Mouse (Mus musculus) C2C12 (cell line): ENCODE measurements around the gene Ttll12. TPM values are rescaled to one million over a fixed set of nuclear protein-coding genes. Genes with fewer than 3 reads are reported as not detected.

Source experiments
- H3K27me3 ChIP-seq: one replicate; pipeline ENCODE4 v1.6.1; 2011; ENCODE audit not compliant: control insufficient read depth, insufficient read depth, insufficient read length
- H3K36me3 ChIP-seq: one replicate; pipeline ENCODE4 v1.6.1; 2011; ENCODE audit not compliant: control insufficient read depth, insufficient read depth
- H3K4me3 ChIP-seq: one replicate; pipeline ENCODE4 v1.5.1; 2011; ENCODE audit warnings: mild to moderate bottlenecking, control low read depth; ENCODE audit not compliant: poor library complexity, insufficient read depth, severe bottlenecking
- H3K79me2 ChIP-seq: one replicate; pipeline ENCODE4 v1.6.1; 2011; ENCODE audit not compliant: control insufficient read depth, insufficient read depth
- H3K79me3 ChIP-seq: one replicate; pipeline ENCODE4 v1.6.1; 2011; ENCODE audit warnings: low read depth, control low read depth
- H3ac ChIP-seq: one replicate; pipeline ENCODE3; 2011; ENCODE audit warnings: low read depth; ENCODE audit not compliant: control insufficient read depth, insufficient read length
- CEBPB ChIP-seq: IDR thresholded peaks from one replicate; pipeline ENCODE4 v1.6.1; 2011; ENCODE audit warnings: low read depth, mild to moderate bottlenecking, control low read depth, moderate library complexity
- CTCF ChIP-seq: IDR thresholded peaks from one replicate; pipeline ENCODE4 v1.5.1; 2011; ENCODE audit not compliant: control insufficient read depth, insufficient read depth, insufficient read length
- FOSL1 ChIP-seq: IDR thresholded peaks from one replicate; pipeline ENCODE4 v1.8.0; 2011; ENCODE audit warnings: mild to moderate bottlenecking, low read length; ENCODE audit not compliant: poor library complexity, insufficient read depth, severe bottlenecking
- MAX ChIP-seq: IDR thresholded peaks from one replicate; pipeline ENCODE4 v1.6.1; 2011; ENCODE audit warnings: mild to moderate bottlenecking, control low read depth
- MYOD1 ChIP-seq: IDR thresholded peaks from one replicate; pipeline ENCODE4 v1.6.1; 2011; ENCODE audit warnings: low read depth; ENCODE audit not compliant: control insufficient read depth, insufficient read length
- MYOG ChIP-seq: IDR thresholded peaks from one replicate; pipeline ENCODE4 v1.6.1; 2011; ENCODE audit not compliant: control insufficient read depth, insufficient read length; ENCODE audit errors: extremely low read depth
- USF1 ChIP-seq: IDR thresholded peaks from one replicate; pipeline ENCODE4 v1.6.1; 2011; ENCODE audit warnings: low read depth, mild to moderate bottlenecking, control low read depth, moderate library complexity
- polyA plus RNA-seq: library from polyadenylated mRNA; unstranded; fragments of >200 nt; fragmentation: generic; extraction: Trizol; gene quantifications from one replicate; pipeline ENCODE4 v1.2.1, GENCODE M21; 2012; ENCODE audit warnings: missing spikeins

Ttll12 gene
- polyA plus RNA-seq, 1 experiment = 84.8 TPM

DNA sequence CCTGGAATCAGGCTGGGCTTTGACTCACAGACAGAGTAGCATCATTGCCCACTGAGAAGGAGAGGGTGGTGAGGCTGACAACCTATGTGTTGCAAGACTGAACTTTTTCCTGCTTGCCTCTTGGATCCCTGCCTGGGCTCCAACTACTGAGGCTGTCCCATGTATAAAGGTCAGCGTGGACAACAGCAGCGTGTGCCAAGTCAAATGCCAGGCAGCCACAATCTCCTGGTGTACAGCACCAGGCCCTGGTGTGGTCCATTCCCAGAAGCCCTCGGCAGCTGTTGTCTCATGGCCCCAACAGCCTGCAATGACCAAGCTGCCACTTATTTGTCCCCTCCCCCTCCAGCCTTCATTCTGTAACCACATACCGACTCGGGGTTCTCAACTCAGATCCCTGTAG lies 23.3 kb downstream of the Ttll12 start:
- Histone ChIP-seq H3K27me3 (no peaks in the 10 kb centered on the region), H3K4me3 (no peak overlapping the region), H3K79me2 (peaks cover 46% of the 10 kb centered on the region), H3K79me3 (peaks cover 34% of the 10 kb centered on the region), H3K36me3 (peaks cover 58% of the 10 kb centered on the region), H3ac (no peak overlapping the region)
- TF ChIP-seq CTCF (no peak), CEBPB (peak; percentile 77), MYOG (no peak), MYOD1 (peak; percentile 74), MAX (peak; percentile 30), USF1 (no peak)

GRCm38 (mm10) chr15:83570641-83571040 lies 24.3 kb downstream of the Ttll12 start:
- Histone ChIP-seq H3K36me3 (peaks cover 48% of the 10 kb centered on the region), H3K79me3 (peaks cover 39% of the 10 kb centered on the region), H3K4me3 (no peak overlapping the region), H3K79me2 (peaks cover 56% of the 10 kb centered on the region), H3ac (no peak overlapping the region), H3K27me3 (no peaks in the 10 kb centered on the region)
- TF ChIP-seq FOSL1 (no peak), MYOG (no peak), CEBPB (no peak), MAX (no peak), CTCF (no peak), MYOD1 (no peak), USF1 (no peak)

DNA sequence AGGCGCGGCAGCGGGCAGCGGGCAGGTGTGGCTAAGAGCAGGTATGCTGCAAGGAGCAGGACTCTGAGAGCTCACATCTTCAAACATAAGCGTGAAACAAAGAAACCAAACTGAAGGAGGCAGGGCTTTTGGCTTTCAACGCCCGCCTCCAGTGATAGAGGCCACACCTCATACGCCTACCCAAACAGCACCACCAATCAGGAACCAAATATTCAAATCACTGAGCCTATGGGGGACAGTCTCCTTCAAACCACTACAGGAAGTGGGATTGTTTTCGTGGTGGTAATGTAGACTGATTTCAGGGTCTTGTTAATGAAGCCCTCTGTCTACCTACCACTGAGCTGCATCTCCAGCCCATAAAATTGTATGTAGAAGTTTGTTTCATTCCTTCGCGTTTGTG lies 25.3 kb downstream of the Ttll12 start:
- Histone ChIP-seq H3K27me3 (no peaks in the 10 kb centered on the region), H3K79me2 (peaks cover 63% of the 10 kb centered on the region), H3K79me3 (peaks cover 44% of the 10 kb centered on the region), H3K36me3 (peaks cover 44% of the 10 kb centered on the region), H3ac (no peak overlapping the region), H3K4me3 (no peak overlapping the region)
- TF ChIP-seq CTCF = no peak
- no peak for TF ChIP-seq FOSL1
- TF ChIP-seq MAX = no peak
- no peak for TF ChIP-seq CEBPB
- no peak for TF ChIP-seq MYOG
- TF ChIP-seq MYOD1 = no peak
- TF ChIP-seq USF1 = no peak

GRCm38 (mm10) chr15:83568544-83568943 lies 26.4 kb downstream of the Ttll12 start:
- no peaks in the 10 kb centered on the region for H3K27me3 ChIP-seq
- H3K79me3 ChIP-seq = peaks cover 54% of the 10 kb centered on the region
- H3K79me2 ChIP-seq = peaks cover 75% of the 10 kb centered on the region
- no peak for TF ChIP-seq MYOD1
- no peak for TF ChIP-seq CEBPB
- no peak for TF ChIP-seq MAX
- no peak for TF ChIP-seq USF1
- TF ChIP-seq CTCF = no peak
- H3K4me3 ChIP-seq = no peak overlapping the region
- no peak overlapping the region for H3ac ChIP-seq
- peaks cover 34% of the 10 kb centered on the region for H3K36me3 ChIP-seq

GRCm38 (mm10) chr15:83567728-83568127 lies 27.2 kb downstream of the Ttll12 start:
- TF ChIP-seq CTCF (no peak), MAX (peak; percentile 32), USF1 (no peak)
- Histone ChIP-seq H3K79me3 (peaks cover 54% of the 10 kb centered on the region), H3ac (no peak overlapping the region), H3K27me3 (no peaks in the 10 kb centered on the region), H3K4me3 (no peak overlapping the region), H3K36me3 (peaks cover 25% of the 10 kb centered on the region), H3K79me2 (peaks cover 77% of the 10 kb centered on the region)

GRCm38 (mm10) chr15:83566006-83566405 lies 29.0 kb downstream of the Ttll12 start:
- peaks cover 54% of the 10 kb centered on the region for H3K79me3 ChIP-seq
- H3K36me3 ChIP-seq = peaks cover 9% of the 10 kb centered on the region
- H3ac ChIP-seq = no peak overlapping the region
- TF ChIP-seq MAX = peak; percentile 13
- TF ChIP-seq FOSL1 = no peak
- peaks cover 75% of the 10 kb centered on the region for H3K79me2 ChIP-seq
- H3K4me3 ChIP-seq = no peak overlapping the region
- H3K27me3 ChIP-seq = no peaks in the 10 kb centered on the region
